Mouse (Mus musculus): Measurements from ENCODE around the gene Rps6kl1. TPM values are rescaled to one million over a fixed set of nuclear protein-coding genes. Genes with fewer than 3 reads are reported as not detected.

The Rps6kl1 gene
- polyA plus RNA-seq, 1 experiment: 0.39 TPM

DNA sequence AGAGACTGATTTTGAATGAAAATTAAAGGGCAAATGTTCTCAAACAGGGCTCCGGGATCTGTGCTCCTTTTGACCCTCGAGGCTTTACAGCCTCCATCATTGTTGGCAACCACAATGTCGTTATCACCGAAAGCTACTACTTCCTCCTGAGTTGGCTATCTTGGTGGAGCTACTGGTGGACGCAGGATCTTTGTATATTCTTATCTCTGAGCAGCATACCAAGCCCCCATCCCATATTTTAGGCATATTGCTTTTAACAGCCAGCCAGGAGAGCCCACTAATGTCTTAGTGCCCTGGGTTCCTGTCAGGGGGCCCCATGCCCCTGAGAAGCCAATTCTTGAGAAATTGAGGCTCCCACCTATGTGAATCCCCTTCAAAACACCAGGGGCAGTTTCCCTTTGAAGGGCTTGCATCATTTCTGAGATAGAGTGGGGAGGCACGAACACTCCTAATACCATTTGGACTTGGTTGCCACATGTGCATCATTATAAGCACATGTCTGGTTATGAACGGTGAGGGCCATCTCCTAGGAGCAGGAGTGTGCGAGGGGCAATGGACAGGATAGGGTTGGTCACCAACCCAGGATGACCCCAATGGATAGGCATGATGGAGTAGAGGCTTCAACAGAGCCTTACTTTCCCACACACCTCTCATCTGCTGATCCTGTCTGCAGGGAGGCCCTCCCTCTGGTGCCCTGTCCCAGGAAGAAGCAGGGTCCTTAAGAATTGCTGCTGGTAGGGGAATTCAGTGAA is 16.8 kb downstream of the Rps6kl1 start:
- peaks cover 64% of the 10 kb centered on the region for H3K36me3 ChIP-seq (ENCODE audit: control insufficient read depth, insufficient read depth)
- no peaks in the 10 kb centered on the region for H3K79me2 ChIP-seq (ENCODE audit: control insufficient read depth, insufficient read depth)
- H3ac ChIP-seq (ENCODE audit: control insufficient read depth, insufficient read length, low read depth): no peak overlapping the region
- no peak overlapping the region for H3K4me3 ChIP-seq (ENCODE audit: insufficient read depth, poor library complexity, severe bottlenecking)
- H3K79me3 ChIP-seq (ENCODE audit: low read depth): no peaks in the 10 kb centered on the region
- TF ChIP-seq MYOD1 (IDR thresholded peaks at IDR 0.05; ENCODE audit: control insufficient read depth, insufficient read length, low read depth) (no peak), USF1 (IDR thresholded peaks at IDR 0.05; ENCODE audit: low read depth) (no peak), MAX (IDR thresholded peaks at IDR 0.05) (no peak), CTCF (IDR thresholded peaks at IDR 0.05; ENCODE audit: control insufficient read depth, insufficient read depth, insufficient read length) (no peak), CEBPB (IDR thresholded peaks at IDR 0.05; ENCODE audit: low read depth) (no peak), FOSL1 (IDR thresholded peaks at IDR 0.05; ENCODE audit: insufficient read depth, low read length, poor library complexity, severe bottlenecking) (no peak), MYOG (IDR thresholded peaks at IDR 0.05; ENCODE audit: control insufficient read depth, extremely low read depth, insufficient read length) (no peak)
- H3K27me3 ChIP-seq (ENCODE audit: control insufficient read depth, insufficient read depth, insufficient read length): no peaks in the 10 kb centered on the region

- TF ChIP-seq CEBPB (IDR thresholded peaks at IDR 0.05; ENCODE audit: low read depth) (no peak), FOSL1 (IDR thresholded peaks at IDR 0.05; ENCODE audit: insufficient read depth, low read length, poor library complexity, severe bottlenecking) (no peak), MYOG (IDR thresholded peaks at IDR 0.05; ENCODE audit: control insufficient read depth, extremely low read depth, insufficient read length) (no peak), MAX (IDR thresholded peaks at IDR 0.05) (no peak)
- Histone ChIP-seq H3K79me2 (ENCODE audit: control insufficient read depth, insufficient read depth) (peaks cover 18% of the 10 kb centered on the region), H3K27me3 (ENCODE audit: control insufficient read depth, insufficient read depth, insufficient read length) (no peaks in the 10 kb centered on the region), H3K36me3 (ENCODE audit: control insufficient read depth, insufficient read depth) (peaks cover 88% of the 10 kb centered on the region), H3K79me3 (ENCODE audit: low read depth) (peaks cover 2% of the 10 kb centered on the region), H3ac (ENCODE audit: control insufficient read depth, insufficient read length, low read depth) (no peak overlapping the region), H3K4me3 (ENCODE audit: insufficient read depth, poor library complexity, severe bottlenecking) (no peak overlapping the region)
Measured at GRCm38 (mm10) chr12:85131361-85131760, 19.7 kb downstream of the Rps6kl1 start.

DNA sequence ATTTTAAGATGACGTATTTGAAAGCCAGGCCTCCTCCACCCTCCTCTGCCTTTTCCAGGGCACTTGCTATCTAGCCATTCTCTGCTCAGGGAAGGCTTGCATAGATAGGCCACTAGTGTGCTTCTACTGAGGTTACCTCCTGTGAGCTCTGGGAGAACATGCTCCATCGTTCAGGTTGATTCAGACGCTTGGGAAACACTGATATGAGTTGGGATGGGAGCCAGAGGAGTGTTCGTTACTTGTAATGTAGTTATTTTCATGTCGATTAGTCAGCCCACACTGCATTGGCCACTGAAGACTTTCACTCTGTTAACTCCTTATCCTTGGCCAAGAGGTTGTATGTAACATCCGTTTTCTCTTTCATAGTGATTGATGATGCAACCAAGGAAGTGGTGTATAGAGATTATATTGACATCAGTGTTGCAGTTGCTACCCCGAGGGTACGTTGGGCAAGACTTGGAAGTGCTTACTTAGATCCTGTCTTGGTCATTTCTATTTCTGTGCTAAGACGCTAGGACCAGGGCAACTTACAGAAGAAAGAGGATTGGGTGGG is 21.6 kb downstream of the Rps6kl1 start:
- Histone ChIP-seq H3K27me3 (ENCODE audit: control insufficient read depth, insufficient read depth, insufficient read length) (no peaks in the 10 kb centered on the region), H3K79me3 (ENCODE audit: low read depth) (peaks cover 3% of the 10 kb centered on the region), H3K4me3 (ENCODE audit: insufficient read depth, poor library complexity, severe bottlenecking) (no peak overlapping the region), H3ac (ENCODE audit: control insufficient read depth, insufficient read length, low read depth) (no peak overlapping the region), H3K36me3 (ENCODE audit: control insufficient read depth, insufficient read depth) (peaks cover 91% of the 10 kb centered on the region), H3K79me2 (ENCODE audit: control insufficient read depth, insufficient read depth) (peaks cover 36% of the 10 kb centered on the region)
- TF ChIP-seq MYOD1 (IDR thresholded peaks at IDR 0.05; ENCODE audit: control insufficient read depth, insufficient read length, low read depth): no peak
- no peak for TF ChIP-seq FOSL1 (IDR thresholded peaks at IDR 0.05; ENCODE audit: insufficient read depth, low read length, poor library complexity, severe bottlenecking)
- TF ChIP-seq CEBPB (IDR thresholded peaks at IDR 0.05; ENCODE audit: low read depth): no peak
- no peak for TF ChIP-seq USF1 (IDR thresholded peaks at IDR 0.05; ENCODE audit: low read depth)
- TF ChIP-seq MYOG (IDR thresholded peaks at IDR 0.05; ENCODE audit: control insufficient read depth, extremely low read depth, insufficient read length): no peak
- TF ChIP-seq MAX (IDR thresholded peaks at IDR 0.05): no peak
- no peak for TF ChIP-seq CTCF (IDR thresholded peaks at IDR 0.05; ENCODE audit: control insufficient read depth, insufficient read depth, insufficient read length)

DNA sequence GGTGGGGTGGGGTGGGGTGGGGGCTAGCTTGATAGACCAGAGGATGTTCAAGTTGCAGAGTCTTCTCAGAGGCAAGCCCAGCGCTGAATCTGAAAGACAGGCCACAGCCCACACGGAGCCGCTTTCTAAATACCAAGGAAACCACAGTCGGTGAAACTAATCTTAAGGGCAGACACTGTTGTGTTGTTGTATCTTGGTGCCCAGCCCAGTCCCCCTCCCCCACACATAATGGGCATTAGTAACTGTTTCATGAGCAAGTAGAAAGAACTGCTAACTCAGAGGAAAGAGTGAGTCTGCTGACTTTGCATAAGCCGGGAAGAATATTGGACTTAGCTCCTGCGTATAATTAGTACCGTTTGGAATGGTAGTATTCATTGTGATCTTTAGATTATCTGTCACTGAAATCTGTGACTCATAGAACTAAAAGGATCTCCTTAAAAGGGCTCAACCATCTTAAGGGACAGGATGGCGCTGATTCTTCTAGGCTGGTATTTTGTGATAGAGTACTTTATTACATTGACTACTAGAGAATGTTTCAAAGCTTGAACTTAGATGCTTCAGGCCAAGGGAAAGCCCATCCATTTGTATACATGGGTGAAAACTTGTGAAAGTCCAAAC is 24.0 kb downstream of the Rps6kl1 start:
- Histone ChIP-seq H3ac (ENCODE audit: control insufficient read depth, insufficient read length, low read depth) (no peak overlapping the region), H3K27me3 (ENCODE audit: control insufficient read depth, insufficient read depth, insufficient read length) (no peaks in the 10 kb centered on the region), H3K4me3 (ENCODE audit: insufficient read depth, poor library complexity, severe bottlenecking) (no peak overlapping the region), H3K79me3 (ENCODE audit: low read depth) (peaks cover 3% of the 10 kb centered on the region), H3K79me2 (ENCODE audit: control insufficient read depth, insufficient read depth) (peaks cover 56% of the 10 kb centered on the region), H3K36me3 (ENCODE audit: control insufficient read depth, insufficient read depth) (peaks cover 91% of the 10 kb centered on the region)
- TF ChIP-seq MYOG (IDR thresholded peaks at IDR 0.05; ENCODE audit: control insufficient read depth, extremely low read depth, insufficient read length): no peak
- TF ChIP-seq MYOD1 (IDR thresholded peaks at IDR 0.05; ENCODE audit: control insufficient read depth, insufficient read length, low read depth): no peak
- no peak for TF ChIP-seq CEBPB (IDR thresholded peaks at IDR 0.05; ENCODE audit: low read depth)
- TF ChIP-seq USF1 (IDR thresholded peaks at IDR 0.05; ENCODE audit: low read depth): no peak
- TF ChIP-seq CTCF (IDR thresholded peaks at IDR 0.05; ENCODE audit: control insufficient read depth, insufficient read depth, insufficient read length): no peak
- TF ChIP-seq MAX (IDR thresholded peaks at IDR 0.05): no peak
- TF ChIP-seq FOSL1 (IDR thresholded peaks at IDR 0.05; ENCODE audit: insufficient read depth, low read length, poor library complexity, severe bottlenecking): no peak

DNA sequence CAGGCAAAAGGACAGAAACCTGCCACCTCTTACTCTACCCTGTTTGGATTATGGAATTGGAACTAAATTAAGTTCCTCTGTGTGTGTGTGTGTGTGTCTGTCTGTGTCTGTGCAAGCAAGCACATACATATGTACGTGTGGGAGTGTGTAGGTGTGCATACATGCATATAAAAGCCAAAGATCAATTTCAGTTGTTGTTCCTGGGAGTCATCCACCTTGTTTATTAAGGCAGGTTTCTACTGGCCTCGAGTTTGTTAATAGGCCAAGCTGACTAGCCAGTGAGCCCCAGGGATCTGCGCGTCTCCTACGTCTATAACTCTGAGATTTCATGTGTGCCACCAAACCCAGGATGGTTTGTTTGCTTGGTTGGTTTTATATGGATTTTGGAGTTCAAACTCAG is 26.3 kb downstream of the Rps6kl1 start:
- Histone ChIP-seq H3K4me3 (ENCODE audit: insufficient read depth, poor library complexity, severe bottlenecking) (no peak overlapping the region), H3ac (ENCODE audit: control insufficient read depth, insufficient read length, low read depth) (no peak overlapping the region), H3K79me3 (ENCODE audit: low read depth) (peaks cover 5% of the 10 kb centered on the region), H3K36me3 (ENCODE audit: control insufficient read depth, insufficient read depth) (peaks cover 91% of the 10 kb centered on the region), H3K27me3 (ENCODE audit: control insufficient read depth, insufficient read depth, insufficient read length) (no peaks in the 10 kb centered on the region), H3K79me2 (ENCODE audit: control insufficient read depth, insufficient read depth) (peaks cover 59% of the 10 kb centered on the region)
- TF ChIP-seq FOSL1 (IDR thresholded peaks at IDR 0.05; ENCODE audit: insufficient read depth, low read length, poor library complexity, severe bottlenecking) (no peak), MYOG (IDR thresholded peaks at IDR 0.05; ENCODE audit: control insufficient read depth, extremely low read depth, insufficient read length) (no peak), MYOD1 (IDR thresholded peaks at IDR 0.05; ENCODE audit: control insufficient read depth, insufficient read length, low read depth) (no peak), CTCF (IDR thresholded peaks at IDR 0.05; ENCODE audit: control insufficient read depth, insufficient read depth, insufficient read length) (no peak), CEBPB (IDR thresholded peaks at IDR 0.05; ENCODE audit: low read depth) (no peak), USF1 (IDR thresholded peaks at IDR 0.05; ENCODE audit: low read depth) (no peak), MAX (IDR thresholded peaks at IDR 0.05) (no peak)

Measured in C2C12 (cell line).